Mouse (Mus musculus): ENCODE results near the gene Cds1. TPM values are rescaled to one million over a fixed set of nuclear protein-coding genes. Genes with fewer than 3 reads are reported as not detected.

Cds1 gene
- polyA plus RNA-seq, 2 experiments: 0.23 to 0.29 TPM

- ATAC-seq (ENCODE audit: insufficient read depth): no peak
Measured at GRCm38 (mm10) chr5:101858891-101859436, 94.0 kb downstream of the Cds1 start.

GRCm38 (mm10) chr5:101861786-101862571, 97.0 kb downstream of the Cds1 start:
- Histone ChIP-seq H3K4me3 (ENCODE audit: insufficient read depth in 1 of 2, low read depth in 2 of 2, low read length in 2 of 2) (no peak overlapping the region), H3K9me3 (ENCODE audit: control insufficient read depth, low read length) (no peaks in the 10 kb centered on the region), H3K9ac (replicated peaks) (no peak overlapping the region), H3K27me3 (ENCODE audit: control insufficient read depth, insufficient read depth, low read length) (no peaks in the 10 kb centered on the region), H3K27ac (no peak overlapping the region), H3K4me2 (ENCODE audit: low read depth) (no peak overlapping the region), H3K4me1 (replicated peaks; ENCODE audit: control insufficient read depth in 2 of 2, insufficient read depth in 2 of 2, low read length in 1 of 2) (no peaks in the 10 kb centered on the region), H3K36me3 (replicated peaks; ENCODE audit: control insufficient read depth, insufficient read depth, low read depth) (peaks cover 8% of the 10 kb centered on the region)
- no peak for TF ChIP-seq CTCF (IDR thresholded peaks at IDR 0.05; ENCODE audit: low read depth)
- no peak for TF ChIP-seq EP300 (IDR thresholded peaks at IDR 0.05; ENCODE audit: low read depth)
- no peak for DNase-seq (ENCODE audit: low read depth in 3 of 3, low spot score in 3 of 3)
- 80% methylated on average over 18 of the region's 18 CpGs for WGBS (ENCODE audit: insufficient replicate concordance)
- no peak for ATAC-seq (ENCODE audit: insufficient read depth)

More at GRCm38 (mm10) chr5:101858891-101859436, 94.0 kb downstream of the Cds1 start:
- Histone ChIP-seq H3K36me3 (replicated peaks; ENCODE audit: control insufficient read depth, insufficient read depth, low read depth) (peaks cover 3% of the 10 kb centered on the region), H3K4me2 (ENCODE audit: low read depth) (no peak overlapping the region), H3K9ac (replicated peaks) (no peak overlapping the region), H3K27me3 (ENCODE audit: control insufficient read depth, insufficient read depth, low read length) (no peaks in the 10 kb centered on the region), H3K9me3 (ENCODE audit: control insufficient read depth, low read length) (no peaks in the 10 kb centered on the region), H3K4me1 (replicated peaks; ENCODE audit: control insufficient read depth in 2 of 2, insufficient read depth in 2 of 2, low read length in 1 of 2) (no peaks in the 10 kb centered on the region), H3K27ac (no peak overlapping the region), H3K4me3 (ENCODE audit: insufficient read depth in 1 of 2, low read depth in 2 of 2, low read length in 2 of 2) (no peak overlapping the region)
- TF ChIP-seq CTCF (IDR thresholded peaks at IDR 0.05; ENCODE audit: low read depth) (no peak), EP300 (IDR thresholded peaks at IDR 0.05; ENCODE audit: low read depth) (no peak)
- 78% methylated on average over 10 of the region's 10 CpGs for WGBS (ENCODE audit: insufficient replicate concordance)
- DNase-seq (ENCODE audit: low read depth in 3 of 3, low spot score in 3 of 3): no peak

- 84% methylated on average over 8 of the region's 8 CpGs for WGBS (ENCODE audit: insufficient replicate concordance)
- no peak for ATAC-seq (ENCODE audit: insufficient read depth)
- H3K9ac ChIP-seq (replicated peaks): no peak overlapping the region
- peaks cover 8% of the 10 kb centered on the region for H3K36me3 ChIP-seq (replicated peaks; ENCODE audit: control insufficient read depth, insufficient read depth, low read depth)
- no peak overlapping the region for H3K4me3 ChIP-seq (ENCODE audit: insufficient read depth in 1 of 2, low read depth in 2 of 2, low read length in 2 of 2)
- TF ChIP-seq CTCF (IDR thresholded peaks at IDR 0.05; ENCODE audit: low read depth) (no peak), EP300 (IDR thresholded peaks at IDR 0.05; ENCODE audit: low read depth) (no peak)
- H3K4me1 ChIP-seq (replicated peaks; ENCODE audit: control insufficient read depth in 2 of 2, insufficient read depth in 2 of 2, low read length in 1 of 2): no peaks in the 10 kb centered on the region
- no peak overlapping the region for H3K27ac ChIP-seq
- H3K4me2 ChIP-seq (ENCODE audit: low read depth): no peak overlapping the region
- no peaks in the 10 kb centered on the region for H3K27me3 ChIP-seq (ENCODE audit: control insufficient read depth, insufficient read depth, low read length)
- H3K9me3 ChIP-seq (ENCODE audit: control insufficient read depth, low read length): no peaks in the 10 kb centered on the region
- DNase-seq (ENCODE audit: low read depth in 3 of 3, low spot score in 3 of 3): no peak
Measured at GRCm38 (mm10) chr5:101862651-101863050, 97.7 kb downstream of the Cds1 start.

- no peaks in the 10 kb centered on the region for H3K9me3 ChIP-seq (ENCODE audit: control insufficient read depth, low read length)
- WGBS (ENCODE audit: insufficient replicate concordance): 73% methylated on average over 6 of the region's 6 CpGs
- ATAC-seq (ENCODE audit: insufficient read depth) (no peak), DNase-seq (ENCODE audit: low read depth in 3 of 3, low spot score in 3 of 3) (no peak)
- H3K9ac ChIP-seq (replicated peaks): no peak overlapping the region
- no peaks in the 10 kb centered on the region for H3K4me1 ChIP-seq (replicated peaks; ENCODE audit: control insufficient read depth in 2 of 2, insufficient read depth in 2 of 2, low read length in 1 of 2)
- H3K27ac ChIP-seq: no peak overlapping the region
- H3K36me3 ChIP-seq (replicated peaks; ENCODE audit: control insufficient read depth, insufficient read depth, low read depth): peaks cover 12% of the 10 kb centered on the region
- no peak for TF ChIP-seq EP300 (IDR thresholded peaks at IDR 0.05; ENCODE audit: low read depth)
- no peak for TF ChIP-seq CTCF (IDR thresholded peaks at IDR 0.05; ENCODE audit: low read depth)
- no peak overlapping the region for H3K4me3 ChIP-seq (ENCODE audit: insufficient read depth in 1 of 2, low read depth in 2 of 2, low read length in 2 of 2)
- no peaks in the 10 kb centered on the region for H3K27me3 ChIP-seq (ENCODE audit: control insufficient read depth, insufficient read depth, low read length)
- no peak overlapping the region for H3K4me2 ChIP-seq (ENCODE audit: low read depth)
Measured at GRCm38 (mm10) chr5:101863946-101864345, 99.0 kb downstream of the Cds1 start.

GRCm38 (mm10) chr5:101866722-101867121, 101.8 kb downstream of the Cds1 start:
- Histone ChIP-seq H3K9ac (replicated peaks) (no peak overlapping the region), H3K4me2 (ENCODE audit: low read depth) (no peak overlapping the region), H3K4me3 (ENCODE audit: insufficient read depth in 1 of 2, low read depth in 2 of 2, low read length in 2 of 2) (no peak overlapping the region), H3K27me3 (ENCODE audit: control insufficient read depth, insufficient read depth, low read length) (no peaks in the 10 kb centered on the region), H3K9me3 (ENCODE audit: control insufficient read depth, low read length) (no peaks in the 10 kb centered on the region), H3K27ac (no peak overlapping the region), H3K4me1 (replicated peaks; ENCODE audit: control insufficient read depth in 2 of 2, insufficient read depth in 2 of 2, low read length in 1 of 2) (no peaks in the 10 kb centered on the region), H3K36me3 (replicated peaks; ENCODE audit: control insufficient read depth, insufficient read depth, low read depth) (peaks cover 14% of the 10 kb centered on the region)
- DNase-seq (ENCODE audit: low read depth in 3 of 3, low spot score in 3 of 3) (no peak), ATAC-seq (ENCODE audit: insufficient read depth) (no peak)
- no peak for TF ChIP-seq EP300 (IDR thresholded peaks at IDR 0.05; ENCODE audit: low read depth)
- no peak for TF ChIP-seq CTCF (IDR thresholded peaks at IDR 0.05; ENCODE audit: low read depth)
- 78% methylated on average over 2 of the region's 2 CpGs for WGBS (ENCODE audit: insufficient replicate concordance)

Other genes starting within 250 kb of the Cds1 start
- gene Nkx6-1, start 100.1 kb upstream of the Cds1 start, polyA plus RNA-seq (2012; rRNA removed): 0.01 TPM in 2 replicates
- not detected in 2 replicates for gene Nkx6-1, start 100.1 kb upstream of the Cds1 start, polyA plus RNA-seq (2014; fragmentation: Nextera tagmentation; extraction: Ambion mirVana)

Measured in liver, embryonic 14.5 days (tissue).